Mouse (Mus musculus) gastrocnemius, postnatal 36 days (tissue): ENCODE data around the gene Dlg1. TPM values are rescaled to one million over a fixed set of nuclear protein-coding genes. Genes with fewer than 3 reads are reported as not detected.
"Not testable (repeated sequence)": the region's sequence is repeated elsewhere in the genome, so short reads cannot be mapped to it uniquely, and the experiment has no call there.

Experiments used
- DNase-seq, 2 experiments: peaks; one replicate each; pipeline ENCODE4 v3.0.0; 2022
- intact Hi-C: fragments of 180-260 bp; cut with DNase I; formaldehyde crosslinking; loops from one replicate; pipeline ENCODE4 v1.15.1; 2025
- total RNA-seq, 2 experiments: library from RNA; stranded (reverse); gene quantifications; 2 replicates each; pipeline ENCODE4 v1.2.3; 2021

The Dlg1 gene
- total RNA-seq, 2 experiments from 2014 or later, result 38.3 to 39.9 TPM

- no peak for DNase-seq
- intact Hi-C loops, result loop anchor here (5.0 kb wide), 1 partner anchor 266 kb away; no protein-coding TSS in a partner anchor
Observed at GRCm38 (mm10) chr16:31722991-31723390, 59.7 kb downstream of the Dlg1 start.

DNA sequence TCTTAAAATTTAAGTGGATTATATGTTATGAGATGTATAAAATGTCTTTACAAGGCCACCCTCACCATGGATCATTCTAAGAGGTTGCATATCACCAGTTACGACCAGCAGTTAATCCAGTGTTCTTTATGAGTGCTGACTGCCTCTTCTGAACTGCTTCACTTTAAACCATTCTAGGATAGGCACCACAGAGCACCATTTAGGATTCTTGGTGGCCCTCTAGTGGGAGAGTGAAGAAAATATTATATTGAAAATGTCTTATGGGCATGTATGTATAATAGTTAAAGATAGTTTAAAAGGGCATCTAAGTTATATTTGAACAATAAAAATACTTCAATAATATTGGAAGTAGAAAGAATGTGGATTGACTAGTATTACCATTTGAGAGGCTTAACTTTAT, 60.9 kb downstream of the Dlg1 start:
- no peak for DNase-seq
- intact Hi-C loops, result loop anchor here (5.0 kb wide), 1 partner anchor 267 kb away; no protein-coding TSS in a partner anchor

DNA sequence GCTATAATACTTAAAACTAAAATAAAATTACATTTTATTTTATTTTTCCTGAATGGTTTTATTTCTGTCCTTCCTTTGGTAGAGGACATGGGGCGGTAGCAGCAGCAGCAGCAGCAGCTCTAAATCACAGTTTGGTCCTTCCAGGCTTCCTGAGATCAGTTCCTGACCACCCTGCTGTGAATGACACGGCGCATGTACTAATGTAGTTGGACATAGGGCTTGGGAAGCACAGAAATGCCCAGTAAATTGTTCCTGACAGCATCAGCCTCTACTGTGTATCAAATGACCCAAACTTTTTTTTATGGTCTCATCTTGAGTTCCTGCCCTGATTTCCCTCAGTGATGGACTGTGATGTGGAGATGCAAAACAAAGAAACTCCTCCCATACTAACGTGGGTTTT, 61.6 kb downstream of the Dlg1 start:
- intact Hi-C loops, result loop anchor here (5.0 kb wide), 1 partner anchor 268 kb away; no protein-coding TSS in a partner anchor
- no peak for DNase-seq

- DNase-seq, result not testable (repeated sequence)
Observed at GRCm38 (mm10) chr16:31730971-31731370, 67.7 kb downstream of the Dlg1 start.

GRCm38 (mm10) chr16:31737081-31737480, 73.8 kb downstream of the Dlg1 start:
- DNase-seq, result no peak
- intact Hi-C loops, result no loop called here

More at GRCm38 (mm10) chr16:31730971-31731370, 67.7 kb downstream of the Dlg1 start:
- intact Hi-C loops, result not testable (repeated sequence)

- DNase-seq, result no peak
- intact Hi-C loops, result no loop called here
Observed at GRCm38 (mm10) chr16:31737761-31738160, 74.5 kb downstream of the Dlg1 start.

DNA sequence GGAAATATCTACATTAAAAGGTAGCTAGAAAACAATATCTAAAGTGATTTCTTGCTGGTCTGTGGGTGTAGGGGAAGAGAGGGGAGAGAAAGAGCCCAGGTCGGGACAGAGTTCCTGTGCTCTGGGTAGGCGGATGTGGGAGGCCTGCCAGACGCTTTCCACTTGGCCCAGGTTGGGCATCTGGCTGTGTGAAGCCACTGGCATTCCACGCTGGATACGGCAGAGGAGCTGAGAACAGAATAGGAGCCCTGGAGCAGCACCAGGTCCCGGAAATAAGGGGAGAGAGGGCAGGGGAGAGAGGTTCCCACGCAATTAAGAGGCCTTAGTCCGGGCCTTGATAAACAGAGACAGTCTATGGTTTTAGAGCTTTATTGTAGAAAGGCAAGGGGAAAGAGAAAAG, 77.0 kb downstream of the Dlg1 start:
- peak; percentile 31 to 55 for DNase-seq
- intact Hi-C loops, result no loop called here

GRCm38 (mm10) chr16:31740704-31741103, 77.5 kb downstream of the Dlg1 start:
- intact Hi-C loops, result no loop called here
- DNase-seq, result no peak

DNA sequence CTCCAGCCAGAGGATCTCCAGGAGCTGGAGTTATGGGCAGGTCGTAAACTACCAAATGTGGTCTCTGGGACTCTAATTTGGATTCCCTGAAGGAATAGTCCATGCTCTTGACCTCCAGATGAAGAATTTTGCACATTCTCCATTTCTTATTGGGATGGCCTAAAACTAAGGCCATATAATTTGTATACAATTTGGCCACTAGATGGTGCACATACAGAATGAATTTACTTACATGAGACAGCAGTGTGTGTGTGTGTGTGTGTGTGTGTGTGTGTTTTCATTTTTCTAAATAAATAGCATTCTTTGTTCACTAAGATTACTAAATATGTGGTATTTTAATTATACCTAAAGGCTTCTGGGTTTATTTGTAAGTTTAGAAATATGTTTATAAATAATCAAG, 87.3 kb downstream of the Dlg1 start:
- intact Hi-C loops, result loop anchor here (5.0 to 10.0 kb wide), 2 partner anchors 74 to 167 kb away; no protein-coding TSS in a partner anchor
- no peak for DNase-seq

DNA sequence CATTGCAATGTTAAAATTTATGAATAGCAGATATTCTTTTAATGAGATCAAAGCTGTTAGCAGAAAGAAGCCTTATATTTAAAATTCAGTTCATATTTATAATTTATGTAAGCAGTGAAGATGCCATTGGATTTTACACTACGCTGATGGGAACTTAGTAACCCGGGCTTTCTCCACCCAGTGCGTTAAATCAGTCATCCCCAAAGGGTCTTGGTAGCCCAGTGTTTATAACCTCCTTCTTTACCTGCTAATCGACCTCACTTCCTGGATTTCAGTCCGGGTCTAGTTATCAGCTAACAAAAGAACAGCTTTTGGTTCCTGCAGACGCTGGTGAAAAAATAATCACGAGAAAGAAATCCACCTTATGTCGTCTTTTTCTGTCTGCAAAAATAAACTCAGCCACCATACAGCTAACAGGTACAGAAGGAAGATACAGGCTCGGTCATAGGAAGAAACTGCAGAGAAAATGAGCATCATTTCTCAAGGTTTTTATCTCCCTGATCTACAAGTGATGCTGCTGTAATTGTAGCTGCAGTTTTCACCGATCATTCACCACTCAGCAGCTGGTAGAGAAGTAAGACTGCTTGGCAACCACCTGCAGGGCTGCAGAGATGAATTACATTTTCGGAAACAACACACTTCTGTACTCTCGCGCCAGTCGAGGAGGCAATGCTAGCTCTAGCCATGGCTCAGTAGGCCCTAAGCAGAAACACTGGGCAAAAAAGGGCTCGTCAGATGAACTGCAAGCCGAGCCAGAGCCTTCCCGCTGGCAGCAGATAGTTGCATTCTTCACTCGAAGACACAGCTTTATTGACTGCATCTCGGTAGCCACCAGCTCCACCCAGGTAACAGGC, 91.2 kb downstream of the Dlg1 start:
- intact Hi-C loops, result loop anchor here (5.0 to 10.0 kb wide), 2 partner anchors 70 to 163 kb away; no protein-coding TSS in a partner anchor
- DNase-seq, result no peak

DNA sequence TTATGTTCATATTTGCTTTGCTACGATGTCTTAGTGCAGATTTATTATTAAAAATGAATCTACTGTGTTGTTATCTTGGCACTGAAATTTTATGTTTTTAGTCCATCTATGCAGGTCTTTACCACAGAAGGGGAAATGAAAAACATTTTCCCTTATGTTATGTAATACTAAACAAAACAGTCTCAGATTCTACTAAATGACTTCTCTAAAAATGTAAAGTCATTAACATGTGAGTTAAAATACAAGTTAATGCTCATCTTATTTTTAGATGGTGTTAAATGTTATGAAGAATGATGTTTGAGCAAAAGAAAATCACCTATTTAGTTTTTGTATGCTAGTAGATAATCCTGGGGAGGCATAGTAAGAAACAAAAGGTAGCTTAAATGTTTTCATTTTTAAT, 91.8 kb downstream of the Dlg1 start:
- intact Hi-C loops, result loop anchor here (10.0 kb wide), 1 partner anchor 70 kb away; no protein-coding TSS in a partner anchor
- no peak for DNase-seq

- intact Hi-C loops, result loop anchor here (10.0 kb wide), 1 partner anchor 68 kb away; no protein-coding TSS in a partner anchor
- DNase-seq, result no peak
Observed at GRCm38 (mm10) chr16:31756436-31756835, 93.2 kb downstream of the Dlg1 start.

DNA sequence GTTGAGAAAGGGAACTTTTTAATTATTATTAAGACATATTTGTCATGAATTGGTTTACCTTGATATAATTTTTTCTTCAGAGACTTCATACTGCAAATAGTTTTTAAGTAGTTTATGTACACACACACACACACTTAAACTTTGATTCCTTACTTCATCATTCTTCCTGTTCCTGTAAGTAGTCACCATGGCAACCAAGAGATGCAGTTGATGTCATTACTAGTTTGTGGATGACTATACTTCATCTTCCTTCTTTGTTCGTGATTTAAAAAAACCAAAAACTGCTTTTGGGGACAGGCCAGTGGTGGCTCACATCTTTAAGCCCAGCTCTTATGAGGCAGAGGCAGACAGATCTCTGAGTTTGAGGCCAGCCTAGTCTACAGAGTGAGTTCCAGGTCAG, 94.4 kb downstream of the Dlg1 start:
- no peak for DNase-seq
- intact Hi-C loops, result loop anchor here (10.0 kb wide), 1 partner anchor 67 kb away; no protein-coding TSS in a partner anchor

GRCm38 (mm10) chr16:31759416-31759815, 96.2 kb downstream of the Dlg1 start:
- intact Hi-C loops, result loop anchor here (10.0 kb wide), 1 partner anchor 65 kb away; no protein-coding TSS in a partner anchor

DNA sequence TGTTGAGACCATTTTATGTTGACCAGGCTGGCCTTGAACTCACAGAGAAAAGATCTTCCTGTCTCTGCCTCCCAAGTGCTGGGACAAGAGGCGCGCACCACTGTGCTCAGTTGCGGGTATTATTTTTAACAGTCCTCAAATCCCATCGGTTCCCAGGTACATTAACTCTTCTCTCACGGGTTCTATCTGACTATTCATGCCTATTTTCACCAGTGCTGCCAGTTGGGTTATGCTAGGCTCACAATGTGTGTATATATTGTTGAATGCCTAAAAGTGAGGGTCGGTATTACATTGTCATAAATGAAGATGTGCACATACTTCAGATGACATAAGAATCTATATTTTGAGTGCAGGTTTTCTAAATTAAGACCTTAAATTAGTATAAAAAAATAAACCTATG, 103.1 kb downstream of the Dlg1 start:
- intact Hi-C loops, result no loop called here
- DNase-seq, result no peak

More at GRCm38 (mm10) chr16:31759416-31759815, 96.2 kb downstream of the Dlg1 start:
- no peak for DNase-seq

GRCm38 (mm10) chr16:31766715-31767114, 103.5 kb downstream of the Dlg1 start:
- intact Hi-C loops, result no loop called here
- DNase-seq, result no peak

DNA sequence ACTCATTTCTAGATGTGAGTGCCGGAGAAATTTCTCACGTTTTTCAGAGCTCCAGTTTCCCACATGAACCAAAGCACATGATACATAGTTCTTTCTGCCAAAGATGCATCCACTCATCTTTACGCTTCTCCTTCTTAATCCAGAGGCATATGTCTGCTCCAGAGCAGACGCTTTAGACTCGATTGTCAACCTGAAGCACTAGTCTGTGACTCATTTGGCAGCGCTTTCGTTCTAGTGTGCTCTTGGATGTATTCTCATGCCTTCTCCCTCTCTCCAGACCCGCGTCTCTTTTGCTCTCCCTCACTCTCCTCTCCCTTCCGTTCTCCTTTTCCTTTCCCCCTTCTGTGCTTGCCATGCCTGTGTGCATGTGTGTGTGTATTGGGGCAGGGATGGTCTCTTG, 112.7 kb downstream of the Dlg1 start:
- DNase-seq, result no peak
- intact Hi-C loops, result no loop called here

- no peak for DNase-seq
- intact Hi-C loops, result no loop called here
Observed at GRCm38 (mm10) chr16:31781015-31781414, 117.8 kb downstream of the Dlg1 start.

- DNase-seq, result no peak
- intact Hi-C loops, result no loop called here
Observed at GRCm38 (mm10) chr16:31790056-31790455, 126.8 kb downstream of the Dlg1 start.

DNA sequence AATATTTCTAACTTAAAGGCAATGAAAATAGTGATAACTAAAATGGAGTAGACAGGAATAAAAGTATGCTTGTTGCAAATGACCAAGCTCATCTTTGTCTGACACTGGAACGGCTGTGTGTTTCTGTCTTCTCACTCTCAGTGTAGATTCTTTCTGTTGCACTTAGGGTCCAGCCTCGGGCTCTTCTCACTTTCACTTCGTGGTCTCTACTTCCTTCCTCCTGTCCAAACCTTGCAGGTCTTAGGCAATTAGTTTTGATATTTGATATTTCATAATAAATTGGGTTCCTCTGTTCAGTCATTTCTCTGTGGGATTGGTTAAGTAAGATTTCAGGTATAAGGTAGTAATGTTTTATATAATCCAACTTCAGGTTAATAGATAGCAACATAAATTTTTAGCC, 140.4 kb downstream of the Dlg1 start:
- DNase-seq, result no peak

GRCm38 (mm10) chr16:31826049-31826448, 162.8 kb downstream of the Dlg1 start:
- intact Hi-C loops, result loop anchor here (10.0 kb wide), 1 partner anchor 71 kb away; no protein-coding TSS in a partner anchor
- DNase-seq, result no peak

More for the DNA sequence above, 140.4 kb downstream of the Dlg1 start:
- intact Hi-C loops, result loop anchor here (2.0 kb wide), 1 partner anchor 63 kb away; no protein-coding TSS in a partner anchor
